Mouse (Mus musculus) lung, postnatal 10 days (tissue): Measurements from ENCODE around the gene Ptpa.

Experiments
- DNase-seq: peaks from one replicate; pipeline ENCODE4 v3.0.0; 2021

Gene Ptpa

DNA sequence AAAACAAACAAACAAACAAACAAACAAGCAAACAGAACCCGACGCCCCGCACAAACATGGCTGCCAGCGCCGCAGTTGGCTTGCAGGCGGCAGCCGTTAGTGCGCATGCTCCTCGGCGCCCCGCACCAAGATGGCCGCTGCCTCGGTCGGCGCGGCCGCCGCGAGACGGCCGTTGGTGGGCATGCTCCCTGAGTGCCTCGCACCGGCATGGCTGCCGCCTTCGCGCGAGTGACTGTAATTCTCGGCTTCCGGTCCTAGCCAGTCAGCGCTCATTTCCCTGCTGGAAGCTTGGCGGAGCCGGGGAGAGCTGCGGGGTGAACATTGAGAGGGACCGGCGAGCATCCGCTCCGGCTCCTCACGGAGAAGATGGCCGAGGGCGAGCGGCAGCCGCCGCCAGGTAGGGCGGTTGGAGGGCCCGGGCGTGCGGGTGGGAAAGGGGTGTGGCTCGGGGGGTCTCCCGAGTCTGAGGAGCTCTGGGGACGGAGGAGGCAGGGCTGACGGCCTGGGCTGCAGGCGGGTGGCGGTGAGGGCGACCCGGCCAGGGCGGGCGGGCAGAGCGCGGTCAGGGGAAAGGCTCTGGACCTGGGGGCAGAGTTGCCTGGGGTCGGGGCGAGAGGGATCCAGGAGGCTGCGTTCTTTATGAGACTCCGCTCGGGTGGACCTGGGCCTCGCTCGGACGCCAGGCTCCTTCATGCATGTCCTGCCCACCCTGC, at the start of gene Ptpa:
Ptpa (plus strand) TSS at position 104 of the 713 bp plus-strand sequence.
- DNase-seq, result peak; percentile 94

GRCm38 (mm10) chr2:30366203-30366602, 49.6 kb upstream of the Ptpa start:
- peak; percentile 74 for DNase-seq

DNA sequence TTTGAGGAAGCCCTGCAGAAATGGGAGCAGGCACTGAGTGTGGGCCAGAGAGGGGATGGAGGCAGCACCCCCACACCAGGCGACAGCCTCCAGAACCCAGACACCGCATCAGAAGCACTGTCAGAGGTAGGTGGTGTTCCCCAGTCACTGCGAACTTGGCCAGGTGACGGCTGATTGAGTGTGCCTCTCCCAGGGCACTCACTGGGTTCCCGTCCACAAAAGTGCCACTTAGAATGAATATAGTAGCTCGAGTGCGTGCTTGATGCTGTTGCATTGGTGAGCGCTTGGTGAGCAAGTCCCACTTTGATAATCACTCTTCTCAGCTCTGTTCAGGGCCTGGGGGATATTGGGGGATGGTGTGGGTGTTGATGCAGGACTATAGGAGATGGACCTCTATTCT, 44.3 kb upstream of the Ptpa start:
- DNase-seq, result peak; percentile 41

DNA sequence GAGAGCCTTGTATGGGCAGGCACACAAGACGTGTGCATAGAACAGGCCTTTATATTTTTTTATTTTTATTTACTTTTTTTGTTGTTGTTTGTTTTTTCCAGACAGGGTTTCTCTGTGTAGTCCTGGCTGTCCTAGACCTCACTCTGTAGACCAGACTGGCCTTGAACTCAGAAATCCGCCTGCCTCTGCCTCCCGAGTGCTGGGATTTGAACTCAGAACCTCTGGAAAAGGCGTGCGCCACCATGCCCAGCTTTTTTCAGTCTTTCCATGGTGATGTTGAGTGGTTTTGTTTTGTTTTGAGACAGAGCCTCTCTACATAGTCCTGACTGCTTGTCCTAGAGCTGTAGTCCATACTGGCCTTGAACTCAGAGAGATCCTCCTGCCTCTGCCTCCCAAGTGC, 43.1 kb upstream of the Ptpa start:
- no peak for DNase-seq

DNA sequence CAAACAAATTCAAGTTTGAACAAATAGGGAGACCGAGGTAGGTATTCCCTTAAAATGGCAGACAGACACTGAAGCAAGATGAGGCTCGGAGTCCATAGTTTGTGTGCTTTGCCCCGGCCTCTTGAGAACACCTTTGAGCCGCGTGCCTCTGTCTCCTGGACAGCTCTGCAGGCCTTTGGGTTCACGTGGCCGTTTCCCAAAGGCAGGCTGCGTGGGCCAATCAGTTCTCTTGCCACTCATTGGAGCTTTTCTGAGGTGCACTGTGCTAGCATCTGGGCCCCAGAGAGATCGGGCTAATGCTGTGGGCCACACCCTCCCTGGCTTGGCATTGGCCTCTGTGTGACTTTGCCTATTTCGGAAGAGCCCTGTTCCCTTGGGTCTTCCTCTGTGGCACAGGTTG, 39.9 kb upstream of the Ptpa start:
- no peak for DNase-seq

DNA sequence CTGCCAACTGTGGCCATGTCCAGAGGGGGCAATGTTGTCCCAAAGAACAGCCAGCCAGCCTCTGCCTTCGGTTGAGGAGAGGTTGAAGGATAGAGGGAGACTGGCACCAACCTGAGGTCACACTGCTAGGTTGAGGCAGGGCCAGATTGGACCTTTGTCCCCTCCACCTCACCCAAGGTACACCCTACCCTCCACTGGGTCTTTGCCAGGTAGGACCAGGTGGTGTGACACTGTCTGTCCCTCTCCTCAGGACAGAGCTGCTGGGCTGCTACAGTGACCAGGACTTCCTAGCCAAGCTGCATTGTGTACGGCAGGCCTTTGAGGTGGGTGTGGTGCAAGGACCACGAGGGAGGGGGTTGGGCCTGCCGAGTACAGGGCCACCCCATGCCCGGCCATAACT, 38.1 kb upstream of the Ptpa start:
- DNase-seq, result no peak

DNA sequence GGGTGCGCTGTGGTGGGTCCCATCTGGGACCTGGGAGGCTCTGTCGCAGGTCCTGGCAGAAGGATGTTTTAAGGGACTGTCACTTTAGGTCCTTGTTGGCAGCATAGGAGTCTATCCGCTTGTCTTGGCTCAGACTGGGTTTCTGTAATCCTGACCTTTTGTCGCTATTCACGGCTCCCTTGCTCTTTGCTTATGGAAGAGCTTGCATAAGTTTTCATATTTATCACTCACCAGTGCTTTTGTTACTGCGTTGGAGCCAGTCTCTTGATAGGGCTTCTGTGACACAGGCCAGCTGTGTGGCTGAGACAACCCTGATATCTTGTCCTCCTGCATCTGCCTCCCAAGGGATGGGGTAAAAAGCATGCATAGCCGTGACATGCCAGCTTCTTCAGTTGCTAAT, 36.5 kb upstream of the Ptpa start:
- peak; percentile 29 for DNase-seq

GRCm38 (mm10) chr2:30380564-30381376, 35.1 kb upstream of the Ptpa start:
- no peak for DNase-seq

- no peak for DNase-seq
Measured at GRCm38 (mm10) chr2:30381377-30381725, 34.5 kb upstream of the Ptpa start.

- no peak for DNase-seq
Measured at GRCm38 (mm10) chr2:30384814-30385213, 31.0 kb upstream of the Ptpa start.

GRCm38 (mm10) chr2:30385591-30385990, 30.2 kb upstream of the Ptpa start:
- no peak for DNase-seq

DNA sequence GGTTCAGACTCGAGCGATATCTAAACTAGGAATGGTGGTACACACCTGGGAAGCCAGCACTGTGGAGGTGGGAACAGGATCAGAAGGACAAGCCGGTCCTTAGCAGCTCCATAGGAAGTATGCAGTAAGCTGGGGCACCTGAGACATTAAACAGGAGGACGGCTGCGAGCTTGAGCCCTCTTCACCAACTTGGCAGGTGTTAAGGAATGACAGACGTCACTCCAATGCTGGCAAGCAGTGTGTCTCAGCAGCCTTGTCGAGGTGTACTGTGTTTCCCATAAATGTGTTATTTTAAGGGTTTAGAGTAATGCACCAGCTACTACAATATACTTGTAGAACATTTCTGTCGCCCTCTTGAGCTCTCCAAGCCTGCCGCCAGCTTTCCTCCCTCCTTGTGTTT, 28.9 kb upstream of the Ptpa start:
- DNase-seq, result no peak

GRCm38 (mm10) chr2:30389000-30389399, 26.8 kb upstream of the Ptpa start:
- no peak for DNase-seq

- peak; percentile 99 for DNase-seq
Measured at GRCm38 (mm10) chr2:30392114-30392576, 23.7 kb upstream of the Ptpa start, which contains the start of gene Dolpp1. TSS of gene Dolpp1 (plus strand) at chr2:30392254.

DNA sequence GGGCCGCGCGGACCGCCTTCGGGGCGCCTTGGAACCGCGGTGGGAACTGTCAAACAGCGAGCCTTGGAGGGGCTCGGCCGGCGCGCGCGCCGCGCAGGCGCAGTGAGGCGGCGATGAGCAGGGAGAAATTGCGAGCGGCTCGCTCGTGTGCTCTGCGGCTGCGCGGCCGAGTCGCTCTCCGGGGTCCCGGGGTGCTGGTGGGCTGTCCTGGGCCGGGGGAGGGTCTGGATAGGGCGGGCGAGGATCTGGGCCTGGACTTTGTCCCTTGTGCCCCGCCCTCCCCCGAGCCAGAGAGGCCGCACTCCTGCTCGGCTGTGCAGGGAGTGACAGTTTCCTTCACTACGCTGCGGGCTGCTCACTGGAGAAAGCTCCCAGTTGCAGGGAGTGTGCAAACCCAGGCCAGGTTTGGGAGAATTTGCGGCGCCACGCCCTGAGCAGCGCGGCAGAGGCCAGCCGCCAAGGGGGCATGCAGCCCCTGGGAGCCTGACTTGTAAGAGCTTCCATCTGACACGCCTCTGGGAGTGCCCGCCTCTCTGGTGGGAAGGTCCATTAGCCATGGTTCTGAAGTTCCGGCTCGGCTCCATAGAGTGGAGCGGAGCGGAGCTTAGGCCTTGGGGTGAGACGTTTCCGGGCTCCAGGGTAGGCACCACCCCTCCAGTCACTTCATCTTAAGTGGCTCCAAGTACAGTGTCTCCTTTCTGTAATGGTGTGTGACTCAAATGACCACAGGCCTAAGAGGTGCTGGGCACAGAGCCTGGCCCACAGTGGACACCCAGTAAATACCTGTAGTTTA, 23.1 kb upstream of the Ptpa start:
- peak; percentile 91 for DNase-seq

DNA sequence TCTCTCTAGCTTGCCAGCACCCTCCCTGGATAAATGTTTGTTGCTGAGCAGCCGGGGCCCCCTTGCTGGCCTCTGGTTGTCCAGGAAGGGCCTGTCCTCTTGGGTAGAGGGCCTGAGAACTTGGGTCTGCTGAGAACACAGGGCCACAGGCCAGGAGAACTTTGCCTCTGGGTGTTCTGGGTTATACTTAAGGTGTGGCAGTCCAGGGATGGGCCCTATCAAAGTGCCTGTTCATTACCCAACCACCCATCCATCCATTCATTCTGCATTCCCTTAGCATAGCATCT, 22.5 kb upstream of the Ptpa start:
- no peak for DNase-seq

DNA sequence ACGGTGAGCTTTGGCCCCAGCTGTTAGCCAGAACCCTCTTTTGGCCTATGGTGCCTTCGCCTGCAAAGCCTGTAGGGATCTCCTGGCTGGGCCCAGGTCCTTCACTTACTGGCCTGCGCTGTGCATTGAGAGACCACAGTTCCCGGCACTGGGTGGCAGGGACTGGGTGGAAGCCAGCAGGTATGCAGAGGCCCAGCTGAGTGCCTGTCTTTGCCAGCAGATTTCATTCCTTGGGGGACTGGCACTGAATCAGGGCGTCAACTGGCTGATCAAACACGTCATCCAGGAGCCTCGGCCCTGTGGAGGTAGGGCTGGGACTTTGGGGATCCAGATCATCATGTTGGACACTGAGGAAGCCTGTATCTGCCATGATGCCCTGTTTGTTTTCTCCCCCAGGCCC, 20.1 kb upstream of the Ptpa start:
- no peak for DNase-seq

GRCm38 (mm10) chr2:30396246-30396645, 19.6 kb upstream of the Ptpa start:
- DNase-seq, result no peak

GRCm38 (mm10) chr2:30397986-30398512, 17.8 kb upstream of the Ptpa start:
- no peak for DNase-seq

- DNase-seq, result peak; percentile 53
Measured at GRCm38 (mm10) chr2:30399191-30400171, 16.4 kb upstream of the Ptpa start.

DNA sequence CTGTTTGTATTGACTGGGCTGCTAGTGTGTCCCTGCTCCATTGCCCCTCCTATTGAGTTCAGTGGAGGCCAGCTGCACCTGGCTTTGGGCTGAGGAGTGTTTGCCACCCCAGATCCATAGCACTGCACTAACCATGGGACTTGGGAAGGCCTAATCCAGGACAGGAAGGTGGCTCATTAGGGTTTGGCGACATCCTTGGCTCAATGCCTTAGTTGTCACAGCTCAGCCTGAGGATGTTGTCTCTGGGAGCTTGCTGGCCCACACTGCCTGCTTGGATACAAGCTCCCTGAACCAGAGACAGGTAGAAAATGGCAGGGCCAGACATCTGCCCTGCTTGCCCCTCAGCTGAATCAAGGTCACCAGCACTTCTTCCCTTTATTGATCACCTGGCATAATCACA, 14.3 kb upstream of the Ptpa start:
- DNase-seq, result no peak

DNA sequence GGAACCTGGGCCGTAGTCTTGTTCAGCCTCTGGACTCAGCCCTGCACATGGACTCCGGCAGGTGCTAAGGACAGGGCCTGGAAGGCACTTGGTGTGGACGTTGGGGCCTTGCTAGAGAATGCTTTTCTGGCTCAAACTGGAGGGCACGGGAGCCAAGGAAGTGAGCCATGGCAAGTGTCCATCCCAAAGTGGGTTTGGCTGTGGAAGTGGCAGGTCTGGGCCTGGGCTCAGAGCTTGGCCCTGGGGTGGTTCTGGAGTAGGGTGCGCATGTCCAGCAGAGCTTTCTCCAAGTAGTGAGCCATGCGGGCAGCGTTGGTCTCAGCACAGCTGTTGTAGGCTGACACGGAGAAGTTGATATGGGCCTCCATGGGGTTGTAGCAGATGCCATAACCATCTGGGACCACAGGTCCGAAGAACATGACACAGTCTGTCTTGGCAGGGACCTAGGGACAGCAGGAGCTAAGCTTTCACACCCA, 13.4 kb upstream of the Ptpa start:
- no peak for DNase-seq
